8 mouse cellular contexts compared by ENCODE assay signal in genomic region chr4:99161457-99161971, GRCm38 (mm10). TPM values are rescaled to one million over a fixed set of nuclear protein-coding genes. Genes with fewer than 3 reads are reported as not detected.
DNase-seq lines count a peak whose midpoint lies in the region; ATAC-seq and TF ChIP-seq lines count a peak whose summit lies in the region.

No protein-coding gene starts in this region.

- DNase-seq in heart, adult 18-20 months: peak; percentile 55
- no peak for DNase-seq in heart, embryonic 10.5 days (ENCODE audit: low spot score)
- DNase-seq in urinary bladder, postnatal 14 days (ENCODE audit: low spot score): peak; percentile 25
- no peak for DNase-seq in urinary bladder, adult 2 months (ENCODE audit: low spot score)
- no peak for DNase-seq in stomach, postnatal 0 days (ENCODE audit: low spot score)
- DNase-seq in cerebellum, adult 11-12 months: no peak
- no peak for DNase-seq in spleen, adult 18-20 months

- no peak for TF ChIP-seq EP300 in stomach, postnatal 0 days (optimal IDR thresholded peaks at IDR 0.05)

- peak overlapping the region; percentile 23; the same call in 1 of the 2 replicates for H3K4me2 ChIP-seq in heart, embryonic 14.5 days (ENCODE audit: low read length)
- H3K4me2 ChIP-seq in stomach, postnatal 0 days (replicated peaks; ENCODE audit: low read depth): 0 out of 2 replicates have a peak overlapping the region, but pooled peaks have one; percentile 8

- H3K4me3 ChIP-seq in heart, embryonic 10.5 days: no peak overlapping the region
- no peak overlapping the region for H3K4me3 ChIP-seq in heart, embryonic 14.5 days (ENCODE audit: control insufficient read depth in 1 of 2, insufficient read depth in 1 of 2, low read depth in 1 of 2, low read length in 2 of 2)
- H3K4me3 ChIP-seq in stomach, postnatal 0 days (ENCODE audit: low read depth, low read length): no peak overlapping the region

- TF ChIP-seq CTCF in stomach, postnatal 0 days (IDR thresholded peaks at IDR 0.05; ENCODE audit: low read depth): no peak

- no peaks in the 10 kb centered on the region for H3K27me3 ChIP-seq in heart, embryonic 10.5 days (ENCODE audit: insufficient read depth, poor library complexity, severe bottlenecking)
- H3K27me3 ChIP-seq in heart, embryonic 14.5 days (ENCODE audit: control insufficient read depth, insufficient read depth, low read length): no peaks in the 10 kb centered on the region
- H3K27me3 ChIP-seq in stomach, postnatal 0 days (ENCODE audit: control insufficient read depth, insufficient read depth, low read length): no peaks in the 10 kb centered on the region

- no peaks in the 10 kb centered on the region for H3K36me3 ChIP-seq in heart, embryonic 10.5 days
- H3K36me3 ChIP-seq in heart, embryonic 14.5 days (ENCODE audit: control insufficient read depth, insufficient read depth, low read length): no peaks in the 10 kb centered on the region
- no peaks in the 10 kb centered on the region for H3K36me3 ChIP-seq in stomach, postnatal 0 days (ENCODE audit: control insufficient read depth, insufficient read depth, low read length)

- no peak for ATAC-seq in heart, embryonic 14.5 days (ENCODE audit: insufficient number of reproducible peaks, insufficient read depth, low FRiP score, low read depth)
- ATAC-seq in stomach, postnatal 0 days (ENCODE audit: low FRiP score, low TSS enrichment): no peak; the same call in 1 of the 2 replicates

- H3K9me3 ChIP-seq in heart, embryonic 10.5 days: no peaks in the 10 kb centered on the region
- no peaks in the 10 kb centered on the region for H3K9me3 ChIP-seq in heart, embryonic 14.5 days (ENCODE audit: control insufficient read depth, low read length)
- no peaks in the 10 kb centered on the region for H3K9me3 ChIP-seq in stomach, postnatal 0 days (ENCODE audit: control insufficient read depth, low read length)

- no peaks in the 10 kb centered on the region for H3K4me1 ChIP-seq in heart, embryonic 10.5 days
- H3K4me1 ChIP-seq in heart, embryonic 14.5 days (ENCODE audit: control insufficient read depth in 2 of 2, insufficient read depth in 2 of 2, low read length in 2 of 2): peaks cover 0 to 2% of the 10 kb centered on the region in 2 experiments; a peak in 2 of 4 replicates
- H3K4me1 ChIP-seq in stomach, postnatal 0 days (replicated peaks; ENCODE audit: control insufficient read depth, insufficient read depth): peaks cover 2% of the 10 kb centered on the region; the same call in 1 of the 2 replicates

- WGBS in heart, embryonic 10.5 days: 27% methylated on average over 6 of the region's 6 CpGs
- 28% methylated on average over 6 of the region's 6 CpGs for WGBS in heart, embryonic 14.5 days
- WGBS in stomach, postnatal 0 days: 22% methylated on average over 6 of the region's 6 CpGs

- H3K27ac ChIP-seq in heart, embryonic 10.5 days: no peak overlapping the region
- H3K27ac ChIP-seq in heart, embryonic 14.5 days (replicated peaks in 1 of 2; ENCODE audit: control insufficient read depth in 1 of 2, insufficient read depth in 1 of 2, low read depth in 2 of 2, low read length in 2 of 2): peak overlapping the region; percentile 42 to 64
- H3K27ac ChIP-seq in stomach, postnatal 0 days (replicated peaks): peak overlapping the region; percentile 56

- H3K9ac ChIP-seq in heart, embryonic 14.5 days (ENCODE audit: low read length): no peak overlapping the region
- no peak overlapping the region for H3K9ac ChIP-seq in stomach, postnatal 0 days (ENCODE audit: low read length)

RNA-seq across cellular contexts. Expression of gene Atg4c, which starts 32.2 kb away (rescaled TPM):
- 1 to 10 TPM; 5.7 to 6.3 TPM for total RNA-seq in heart, adult 18-20 months (2021)
- polyA plus RNA-seq in heart, embryonic 10.5 days (2016; fragmentation: Nextera tagmentation; extraction: Ambion mirVana): 10.9 and 11.7 TPM in 2 replicates
- 11.1 and 13.4 TPM in 2 replicates for polyA plus RNA-seq in urinary bladder, adult 2 months (2012; rRNA removed)
- polyA plus RNA-seq in heart, embryonic 14.5 days (2014; fragmentation: Nextera tagmentation; extraction: Ambion mirVana): 8.5 and 8.7 TPM in 2 replicates
- polyA plus RNA-seq in stomach, postnatal 0 days (2015; fragmentation: Nextera tagmentation; extraction: Ambion mirVana): 7.3 and 7.5 TPM in 2 replicates

RNA-seq across cellular contexts. Expression of gene Dock7, which starts 40.8 kb away (rescaled TPM):
- total RNA-seq in heart, adult 18-20 months (2021): 10 to 100 TPM in 1 of 2 experiments, 1 to 10 TPM in 1; 9.0 to 11.3 TPM
- 41.3 and 46.6 TPM in 2 replicates for polyA plus RNA-seq in heart, embryonic 10.5 days (2016; fragmentation: Nextera tagmentation; extraction: Ambion mirVana)
- 105 and 128 TPM in 2 replicates for polyA plus RNA-seq in urinary bladder, adult 2 months (2012; rRNA removed)
- polyA plus RNA-seq in heart, embryonic 14.5 days (2014; fragmentation: Nextera tagmentation; extraction: Ambion mirVana): 33.4 and 34.4 TPM in 2 replicates
- polyA plus RNA-seq in stomach, postnatal 0 days (2015; fragmentation: Nextera tagmentation; extraction: Ambion mirVana): 19.1 and 20.5 TPM in 2 replicates

Comparison
In these comparisons a context has a peak if more than half of its experiments do, and no peak if none do; other contexts are left out.
1. DNase-seq: peak in heart, adult 18-20 months (2 of 2) and urinary bladder, postnatal 14 days (single experiment); none in heart, embryonic 10.5 days (single experiment), urinary bladder, adult 2 months (single experiment), stomach, postnatal 0 days (single experiment), cerebellum, adult 11-12 months (single experiment) and spleen, adult 18-20 months (0 of 2).